Mouse (Mus musculus) bone marrow macrophage, adult 2 months (primary cell): ENCODE data around the gene Ebf1.

Experiments used
- CTCF ChIP-seq: IDR thresholded peaks from 2 replicates; pipeline ENCODE4 v1.5.1; 2012; ENCODE audit warnings: low read depth, mild to moderate bottlenecking, low read length, moderate library complexity
- POLR2A ChIP-seq: IDR thresholded peaks from 2 replicates; pipeline ENCODE4 v1.6.1; 2012; ENCODE audit warnings: mild to moderate bottlenecking, low read depth, low read length, borderline replicate concordance

DNA sequence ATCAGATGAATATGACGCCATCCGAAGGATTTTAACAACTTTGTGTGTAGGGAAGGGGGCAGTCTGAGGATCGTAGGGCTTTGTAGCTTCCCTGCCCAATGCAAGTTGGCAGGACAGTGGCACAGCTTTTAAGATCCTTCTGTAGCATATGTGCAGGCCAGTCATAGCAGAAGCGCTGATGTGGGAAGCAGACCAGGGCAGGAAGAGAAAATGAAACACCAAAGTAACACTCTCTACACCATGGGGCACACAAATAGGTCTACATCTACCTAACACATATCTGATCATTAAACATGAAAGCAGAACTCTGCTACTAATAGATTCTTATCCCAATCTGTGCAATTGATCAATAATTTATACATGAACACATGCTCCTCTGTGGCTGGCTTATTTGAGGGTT, 277.7 kb downstream of the Ebf1 start:
- TF ChIP-seq POLR2A: no peak
- TF ChIP-seq CTCF: no peak
